Mouse (Mus musculus) WW6 (cell line): ENCODE results near the gene Gm20388.
"Not testable (repeated sequence)": the region's sequence is repeated elsewhere in the genome, so short reads cannot be mapped to it uniquely, and the experiment has no call there.

ENCODE experiments used
- DNase-seq: peaks from one replicate; pipeline ENCODE4 v3.0.0-alpha.2; 2013; ENCODE audit warnings: low read depth, low spot score

The Gm20388 gene

DNA sequence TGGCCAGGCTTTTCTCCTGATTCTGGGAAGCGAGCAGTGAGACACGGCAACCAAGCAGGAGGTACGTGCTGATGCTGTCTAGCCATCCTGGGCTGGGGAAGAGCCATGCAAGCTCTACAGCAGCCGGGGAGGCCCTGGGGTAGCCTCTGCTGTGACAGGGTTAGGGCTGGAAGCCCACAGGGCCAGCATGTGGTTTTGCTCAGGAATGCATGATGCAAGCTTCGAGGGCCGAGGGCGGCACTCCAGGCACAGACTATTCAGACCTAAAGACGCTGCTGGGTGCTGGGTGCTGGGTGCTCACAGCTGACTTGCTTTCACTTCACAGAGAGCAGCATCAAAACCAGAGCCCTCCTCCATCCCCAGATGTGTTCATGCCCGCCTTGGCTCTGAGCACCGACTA is 1382.8 kb downstream of the Gm20388 start:
- DNase-seq, result no peak

DNA sequence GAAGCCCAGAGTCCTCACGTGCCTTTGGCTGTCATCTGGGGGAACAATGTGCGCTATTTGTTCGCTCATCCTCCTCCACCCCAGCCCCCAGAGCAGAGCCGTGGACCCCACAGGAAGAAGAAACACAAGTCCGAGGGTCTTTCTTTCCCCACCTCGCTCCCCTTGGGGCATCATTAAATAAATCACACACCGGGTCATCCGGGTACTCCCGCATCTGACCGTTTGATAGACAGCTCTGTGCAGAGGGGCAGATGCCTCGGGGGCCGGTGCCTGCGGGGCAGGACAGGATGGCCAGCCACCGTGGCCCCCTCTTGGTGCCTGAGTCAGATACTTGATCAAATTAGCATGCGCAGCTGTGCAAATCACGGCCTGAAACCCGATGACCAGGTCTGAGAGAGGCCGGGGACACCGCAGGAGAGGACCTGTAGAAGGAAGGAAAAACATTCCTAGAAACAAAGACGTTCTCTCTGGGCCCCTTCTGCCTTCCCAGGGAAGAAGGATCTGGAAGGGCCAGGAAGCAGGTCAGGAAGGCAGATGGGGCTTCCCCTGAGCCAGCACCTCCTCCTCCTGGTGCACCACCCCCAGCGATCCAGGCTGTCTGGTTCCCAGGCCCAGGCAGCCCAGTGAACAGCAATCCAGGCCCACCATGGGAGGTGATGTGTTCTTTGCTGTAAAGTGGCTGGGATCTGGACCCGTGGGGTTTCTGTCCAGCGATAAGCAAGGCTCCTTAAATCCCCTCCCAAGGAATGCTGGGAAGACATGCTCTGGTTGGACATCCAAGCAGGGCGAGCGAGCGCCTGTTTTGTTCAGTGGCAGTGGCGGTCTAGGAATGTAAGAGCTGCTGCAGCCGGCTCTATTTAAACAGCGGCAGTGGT is 1383.8 kb downstream of the Gm20388 start:
- DNase-seq, result no peak

DNA sequence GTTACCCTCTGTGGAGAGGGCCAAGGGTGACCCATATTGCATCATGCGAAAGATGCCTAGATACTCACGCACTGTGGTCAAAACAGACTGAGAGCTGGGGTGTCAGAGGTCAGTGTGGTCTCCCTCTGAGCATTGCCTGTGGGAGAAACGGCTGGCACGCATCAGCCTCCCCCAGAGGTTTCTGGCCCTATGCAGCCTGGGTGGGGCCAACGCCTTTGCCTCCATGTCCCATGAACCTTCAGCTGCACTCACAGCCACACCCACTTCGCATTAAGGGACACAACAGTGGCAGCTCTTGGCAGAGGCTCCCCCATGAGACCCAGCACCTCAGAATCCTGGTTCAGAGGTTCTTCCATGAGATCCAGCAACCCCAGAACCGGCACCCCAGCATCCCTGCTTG is 1385.4 kb downstream of the Gm20388 start:
- no peak for DNase-seq

DNA sequence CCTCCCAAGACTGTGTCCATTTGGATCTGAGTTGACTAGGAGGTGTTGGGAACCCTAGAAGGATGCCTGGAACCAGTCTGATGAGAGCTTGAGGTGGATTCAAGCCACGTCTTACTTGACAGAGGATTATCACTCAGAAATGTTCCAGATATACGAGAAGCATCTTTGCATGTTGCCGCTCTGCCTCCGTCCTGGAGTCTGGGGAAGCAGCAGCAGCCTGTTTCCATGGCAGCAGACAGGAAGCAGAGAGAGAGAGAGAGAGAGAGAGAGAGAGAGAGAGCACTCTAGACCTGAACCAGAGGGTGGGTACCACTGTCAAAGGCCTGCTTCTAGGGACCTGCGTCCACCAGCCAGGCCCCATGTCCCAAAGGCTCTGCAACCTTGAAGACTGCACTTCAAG is 1386.0 kb downstream of the Gm20388 start:
- no peak for DNase-seq

DNA sequence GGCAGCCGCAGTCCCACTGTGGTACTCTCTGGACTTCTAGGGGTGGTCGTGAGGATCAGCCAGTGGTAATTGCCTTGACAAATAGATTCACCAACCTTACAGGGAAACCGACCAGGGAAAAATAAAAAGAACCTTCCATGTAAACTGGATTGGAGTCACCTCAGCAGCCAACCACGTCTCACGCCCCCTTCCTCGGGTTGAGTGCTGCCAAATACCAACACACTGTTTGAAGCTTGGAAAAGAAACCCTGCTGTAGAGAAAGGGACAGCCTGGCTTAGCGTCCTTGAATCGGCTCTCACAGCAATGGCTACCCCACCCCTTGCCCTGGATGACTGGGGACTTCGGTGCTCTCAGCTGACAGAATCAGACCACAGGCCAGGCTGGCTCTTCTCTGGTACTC is 1386.7 kb downstream of the Gm20388 start:
- DNase-seq, result no peak

DNA sequence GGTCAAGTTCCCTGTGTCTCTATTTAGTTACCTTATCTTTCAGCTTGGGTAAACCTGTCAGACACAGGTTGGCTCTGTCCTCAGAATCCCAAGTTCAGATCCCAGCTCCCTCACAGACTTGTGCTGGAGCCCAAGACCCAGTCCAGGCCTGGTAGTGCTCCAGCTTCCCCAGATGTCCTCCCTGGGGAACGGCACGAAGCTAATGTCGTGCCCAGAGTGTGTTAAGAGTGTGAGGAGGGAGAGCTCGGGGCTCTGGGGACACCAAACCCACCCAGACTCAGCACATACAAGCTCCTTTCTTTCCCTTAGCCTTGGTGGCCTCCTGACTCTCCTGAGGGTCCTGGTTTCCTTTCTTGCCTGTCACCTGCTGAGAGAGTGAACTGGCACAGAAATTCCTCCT is 1389.4 kb downstream of the Gm20388 start:
- DNase-seq, result no peak

DNA sequence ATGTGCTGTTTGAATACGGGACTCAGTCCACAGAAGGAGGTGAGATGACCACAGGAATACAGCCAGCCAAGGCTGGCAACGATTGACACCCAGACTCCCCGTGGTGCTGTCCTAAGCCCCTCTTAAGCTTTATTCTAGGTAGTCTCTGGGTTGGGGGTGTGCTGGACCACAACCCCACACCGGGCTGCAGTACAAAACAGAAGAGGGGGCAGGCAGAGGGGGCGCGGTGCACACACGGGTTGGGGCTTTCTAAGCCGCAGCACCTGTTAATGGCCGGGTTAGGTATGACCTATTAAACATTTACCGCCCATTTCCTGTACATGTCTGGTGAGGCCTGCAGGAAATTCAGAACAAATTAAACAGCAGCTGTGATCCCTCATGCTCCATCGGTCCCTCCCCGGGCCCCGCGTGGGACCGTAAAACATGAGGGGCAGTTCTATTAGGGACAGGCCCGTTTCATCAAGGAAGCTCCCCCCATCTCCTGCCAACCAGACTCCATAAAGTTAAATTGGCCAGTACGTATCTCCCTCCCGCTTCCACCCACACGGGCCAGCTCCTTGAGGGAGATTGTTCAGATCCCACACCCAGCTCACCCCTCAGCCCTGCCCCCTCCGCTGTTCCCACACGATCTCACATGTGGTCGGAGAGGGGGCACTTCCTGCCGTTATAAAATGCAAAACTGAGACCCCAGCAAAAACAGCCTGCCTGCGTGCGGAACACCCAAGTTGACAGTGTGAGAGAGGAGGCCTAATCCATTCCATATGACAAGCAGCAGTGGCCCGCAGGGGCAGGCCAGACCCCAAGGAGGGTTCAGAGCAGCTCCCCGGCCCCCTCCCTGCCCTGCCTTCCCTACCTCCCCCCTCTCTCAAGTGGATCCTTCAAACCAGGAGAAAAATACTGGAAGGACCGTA is 1390.1 kb downstream of the Gm20388 start:
- DNase-seq, result no peak

DNA sequence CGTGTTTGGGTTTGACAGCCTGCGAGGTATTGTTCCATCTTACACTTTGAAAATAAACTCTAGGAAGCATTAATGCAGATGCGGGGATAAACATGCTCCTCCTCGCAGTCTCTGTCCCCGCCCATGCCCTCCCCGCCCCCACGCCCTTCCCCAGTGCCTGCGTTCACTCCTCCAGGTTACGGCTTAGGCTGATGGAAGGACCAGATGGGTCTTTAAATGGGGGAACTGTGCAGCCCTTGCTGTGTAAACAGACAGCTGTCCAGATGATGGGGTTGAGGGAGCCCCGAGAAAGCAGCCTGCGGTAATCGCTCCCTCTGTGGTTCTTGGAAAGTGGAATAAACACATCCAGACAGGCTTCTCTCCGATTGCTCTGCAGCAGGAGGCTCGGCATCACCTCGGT is 1390.8 kb downstream of the Gm20388 start:
- no peak for DNase-seq

DNA sequence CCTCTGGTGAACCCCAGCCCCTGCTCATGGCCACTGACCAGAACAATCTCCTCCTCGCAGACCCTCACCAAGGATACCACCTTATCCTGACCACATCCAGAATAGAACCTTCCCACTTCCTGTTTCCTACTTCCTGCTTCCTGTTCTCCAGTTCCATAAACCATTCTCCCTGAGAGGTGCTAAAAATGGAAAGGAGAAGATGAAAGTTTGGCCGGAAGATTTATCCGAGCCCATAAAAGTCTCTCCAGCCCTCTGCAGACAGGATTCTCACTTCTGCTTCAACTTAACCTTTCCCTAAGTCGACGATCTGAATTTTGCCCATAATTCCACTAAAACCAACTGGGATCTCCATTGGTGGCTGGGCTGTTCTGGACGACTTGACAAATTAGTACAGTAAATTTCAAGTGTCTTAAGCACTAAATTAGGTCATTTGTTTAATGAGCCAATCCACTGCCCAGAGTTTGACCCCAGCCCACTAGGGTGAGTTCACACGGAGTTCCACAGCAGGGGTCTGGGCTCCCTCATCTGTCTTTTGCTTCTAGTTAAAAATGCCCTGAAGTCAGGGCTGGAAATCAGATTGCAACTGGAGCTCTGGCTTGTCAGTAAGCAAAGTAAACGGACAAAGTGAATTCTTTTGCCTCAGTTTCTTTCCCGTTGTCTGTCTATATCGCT is 1391.5 kb downstream of the Gm20388 start:
- no peak for DNase-seq

DNA sequence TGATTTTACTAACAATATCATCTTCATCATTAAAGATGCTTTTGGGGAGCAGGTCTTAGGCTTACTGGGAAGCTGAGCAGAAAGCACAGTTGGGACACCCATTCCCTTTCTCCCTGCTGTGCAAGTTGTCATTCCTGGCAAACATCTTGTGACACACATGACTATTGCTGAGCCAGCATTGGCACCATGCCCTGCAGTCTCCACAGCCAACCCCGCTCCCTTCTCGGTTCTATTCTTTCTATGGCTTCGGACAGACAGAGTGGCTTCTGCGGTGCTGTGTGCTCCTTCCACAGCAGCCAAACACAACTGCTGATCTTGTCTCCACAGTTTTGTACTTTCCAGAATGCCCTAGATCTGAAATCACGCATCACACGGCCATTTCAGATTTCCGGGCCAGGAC is 1397.1 kb downstream of the Gm20388 start:
- no peak for DNase-seq

DNA sequence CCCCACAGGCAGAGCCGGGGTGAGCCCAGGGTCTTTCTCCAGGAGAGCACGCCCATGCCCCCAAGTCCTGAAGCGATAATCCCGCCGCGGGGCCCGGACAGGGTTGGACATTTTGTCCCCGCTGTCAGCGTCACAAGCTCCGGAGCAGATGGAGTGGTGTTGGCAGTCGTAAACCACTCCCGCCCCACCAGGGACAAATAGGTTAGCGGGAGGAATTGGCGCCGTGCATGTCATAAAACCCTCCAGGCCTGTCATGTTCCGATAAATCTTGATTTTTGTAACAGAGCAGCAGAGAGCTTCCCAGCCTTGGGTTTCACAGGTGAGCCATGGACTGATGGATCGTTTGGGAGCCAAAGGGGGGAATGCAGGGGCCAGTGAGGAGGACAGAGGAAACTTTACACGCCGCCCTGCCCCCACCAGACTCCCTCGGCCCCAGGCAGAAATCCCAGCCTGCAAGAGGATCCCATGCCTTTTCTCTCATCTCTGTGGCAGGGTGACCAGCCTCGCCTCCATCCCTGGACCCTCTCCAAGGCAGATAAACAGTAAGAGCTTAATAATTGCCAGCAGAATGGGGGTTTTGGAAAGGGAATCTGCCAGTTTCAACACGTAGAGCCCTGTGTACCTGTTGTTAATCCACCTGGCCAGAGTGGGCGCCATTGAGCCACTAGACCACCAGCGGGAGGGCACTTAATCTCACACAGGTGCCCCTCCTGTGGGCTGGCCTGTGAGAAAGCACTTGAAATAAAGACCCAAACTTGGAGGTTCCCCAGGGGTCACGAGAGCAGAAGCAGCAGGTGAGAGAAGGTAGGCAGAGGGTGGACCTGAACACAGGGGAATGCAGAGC is 1400.6 kb downstream of the Gm20388 start:
- no peak for DNase-seq

DNA sequence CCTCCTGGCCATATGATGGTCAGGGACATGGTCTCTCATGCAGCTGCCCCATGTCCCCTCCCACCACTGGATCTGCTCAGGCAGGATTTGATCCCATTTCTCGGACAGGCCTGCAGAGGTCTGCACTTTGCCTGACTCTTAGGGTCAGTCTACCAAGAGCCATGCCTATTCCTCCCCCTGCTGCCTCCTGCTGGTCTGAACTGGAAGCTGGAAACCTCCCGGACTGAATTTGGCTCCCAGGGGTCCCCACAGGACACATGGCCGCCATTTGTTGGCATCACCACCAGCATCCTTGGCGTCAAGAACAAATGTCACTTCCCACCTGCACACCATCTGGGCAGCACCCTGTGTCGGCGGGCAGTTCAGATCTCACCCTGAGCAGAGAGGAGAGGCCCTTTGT is 1402.8 kb downstream of the Gm20388 start:
- no peak for DNase-seq

DNA sequence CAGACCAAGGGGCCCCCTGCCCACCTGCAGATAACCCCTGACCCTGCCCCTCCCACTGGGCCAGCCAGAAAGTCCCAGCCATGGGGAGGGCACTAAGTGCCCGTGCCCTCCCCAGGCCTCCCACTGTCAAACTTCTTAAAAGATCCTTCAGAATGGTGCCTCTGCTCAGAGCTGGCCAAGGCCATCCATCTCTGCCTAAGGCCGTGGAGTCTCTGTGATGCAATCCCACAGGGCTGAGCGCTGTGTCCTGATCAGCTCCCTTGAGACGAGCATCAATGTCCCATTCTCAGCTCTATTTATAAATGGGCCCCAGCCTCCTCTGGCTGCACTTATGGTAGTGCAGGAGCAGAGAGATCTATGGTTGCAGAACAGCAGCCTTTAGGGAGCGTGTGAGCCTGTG is 1403.4 kb downstream of the Gm20388 start:
- DNase-seq, result no peak

DNA sequence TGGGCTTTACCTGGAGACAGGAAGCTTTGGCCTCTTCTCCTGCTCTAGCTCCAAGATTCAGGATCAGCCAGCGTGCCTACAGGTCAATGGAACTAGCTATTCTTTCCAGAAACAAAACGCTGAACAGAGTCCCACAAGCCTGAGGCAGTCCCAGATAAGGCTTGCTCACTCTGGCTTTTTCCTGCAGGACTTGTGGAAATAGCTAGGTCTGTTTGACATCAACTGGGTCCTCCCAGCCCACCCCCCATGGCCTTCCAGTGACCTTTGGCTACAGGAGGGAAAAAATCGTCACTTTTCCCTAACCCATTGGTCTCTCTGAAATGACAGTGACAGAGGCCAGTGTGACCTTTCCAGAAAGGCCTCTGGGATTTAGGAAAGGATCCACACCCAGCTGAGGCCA is 1404.9 kb downstream of the Gm20388 start:
- DNase-seq, result no peak

DNA sequence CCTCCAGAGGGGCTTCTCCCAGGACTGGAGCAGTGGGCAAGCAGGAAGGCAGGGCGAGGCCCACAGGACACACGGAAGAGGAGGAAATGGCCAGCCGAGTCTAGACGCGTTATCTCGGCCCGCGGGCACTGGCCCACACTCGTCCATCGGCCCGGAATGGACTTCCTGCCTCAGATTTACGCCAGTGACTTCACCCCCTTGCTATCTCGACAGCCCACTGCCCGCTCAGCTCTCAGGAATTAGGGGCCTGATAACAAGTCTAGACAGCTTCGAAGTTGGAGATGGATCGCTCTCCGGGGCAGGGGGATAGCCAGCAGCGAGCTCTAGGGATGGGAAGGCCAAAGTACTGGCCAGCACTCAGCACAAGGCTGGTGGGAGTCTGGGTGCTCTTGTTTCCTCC is 1405.4 kb downstream of the Gm20388 start:
- no peak for DNase-seq

DNA sequence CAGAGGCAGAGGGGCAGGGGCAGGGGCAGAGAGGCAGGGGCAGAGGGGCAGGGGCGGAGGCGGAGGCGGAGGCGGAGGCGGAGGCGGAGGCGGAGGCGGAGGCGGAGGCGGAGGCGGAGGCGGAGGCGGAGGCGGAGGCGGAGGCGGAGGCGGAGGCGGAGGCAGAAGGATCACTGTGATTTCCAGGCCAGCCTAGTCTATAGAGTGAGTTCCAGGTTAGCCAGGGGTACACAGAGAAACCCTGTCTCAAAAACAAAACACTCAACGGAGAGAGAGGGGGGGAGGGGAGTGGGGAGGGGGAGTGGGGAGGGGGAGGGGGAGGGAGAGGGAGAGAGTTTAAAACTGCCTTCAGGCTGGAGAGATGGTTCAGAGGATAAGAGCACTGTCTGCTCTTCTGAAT is 1408.1 kb downstream of the Gm20388 start:
- DNase-seq, result not testable (repeated sequence)

DNA sequence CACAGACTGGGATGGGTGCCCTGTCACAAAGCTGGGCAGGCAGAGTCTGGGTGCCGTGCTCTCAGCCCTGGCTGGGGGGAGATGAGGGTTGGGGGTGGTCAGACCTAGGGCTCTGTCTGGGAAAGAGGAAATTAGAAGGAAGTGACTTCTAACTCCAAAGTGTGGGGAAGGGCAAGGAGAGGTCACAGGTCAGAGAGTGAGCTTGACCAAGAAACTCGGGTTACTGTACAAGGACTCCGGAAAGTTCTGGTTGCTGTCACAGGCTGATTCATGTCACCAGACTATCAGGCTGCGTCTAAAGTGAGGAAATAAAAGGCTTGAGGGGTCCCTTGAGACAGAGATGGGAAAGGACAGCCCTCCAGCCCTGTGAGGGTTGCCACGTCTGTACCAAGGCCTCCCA is 1408.8 kb downstream of the Gm20388 start:
- DNase-seq, result no peak

DNA sequence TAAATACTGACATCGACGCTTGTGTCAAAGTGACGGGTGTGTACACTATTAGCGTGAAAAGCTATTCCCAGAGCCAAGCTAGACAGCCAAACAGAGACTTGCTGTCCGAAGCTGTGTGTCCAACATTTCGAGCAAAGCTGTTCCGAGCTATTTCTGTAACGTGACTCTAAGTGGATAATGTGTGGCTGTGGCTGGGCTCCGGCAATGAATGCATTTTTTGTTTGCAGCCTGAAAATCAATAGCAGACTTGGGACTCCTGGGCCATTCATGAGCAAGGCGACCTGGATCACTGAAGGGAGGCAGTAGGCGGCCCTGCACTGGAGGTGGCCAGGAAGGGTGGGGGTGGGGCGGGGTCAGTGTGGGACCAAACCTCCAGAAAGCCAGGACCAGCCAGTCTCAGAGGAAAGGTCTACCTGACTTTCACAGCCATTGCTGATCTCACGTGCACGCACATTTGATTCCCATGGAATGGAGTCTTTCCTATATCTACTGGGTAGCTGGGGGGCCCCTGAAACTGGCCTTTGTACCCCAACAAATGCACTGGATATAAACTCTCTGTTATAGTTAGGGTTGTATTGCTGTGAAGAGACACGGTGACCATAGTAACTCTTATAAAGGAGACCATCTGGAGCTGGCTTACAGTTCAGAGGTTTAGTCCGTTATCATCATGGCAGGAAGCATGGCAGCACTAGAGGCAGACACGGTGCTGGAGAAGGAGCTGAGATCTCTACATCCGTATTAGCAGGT is 1415.7 kb downstream of the Gm20388 start:
- DNase-seq, result no peak

DNA sequence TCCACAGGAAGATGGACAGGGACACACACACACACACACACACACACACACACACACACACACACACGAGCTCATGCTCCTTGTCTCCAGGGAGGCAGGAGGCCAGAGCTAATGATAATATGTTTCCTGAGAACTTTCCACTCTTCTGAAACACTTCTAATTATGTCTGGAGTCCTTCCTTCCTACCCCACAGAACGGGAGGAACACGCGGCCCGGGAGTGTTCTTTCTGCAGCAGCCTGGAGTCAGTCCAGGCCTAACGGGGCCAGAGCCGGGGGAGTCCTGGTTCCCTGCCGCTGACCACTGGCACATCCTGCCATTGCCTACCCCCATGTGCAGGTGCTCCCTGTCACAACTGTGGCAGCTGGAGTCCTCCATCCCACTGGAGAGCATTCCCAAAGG is 1421.8 kb downstream of the Gm20388 start:
- no peak for DNase-seq
